In genomic region chr2:110229143-110230087, GRCm38 (mm10) we compare ENCODE assay signal across 8 mouse cellular contexts.
DNase-seq lines count a peak whose midpoint lies in the region; ATAC-seq and TF ChIP-seq lines count a peak whose summit lies in the region.

No protein-coding gene starts in this region.

- peak overlapping the region; percentile 22; the same call in 1 of the 2 replicates for H3K4me2 ChIP-seq in midbrain, embryonic 15.5 days

- no peak for TF ChIP-seq POLR2A in thymus, adult 2 months (IDR thresholded peaks at IDR 0.05; ENCODE audit: control insufficient read depth, extremely low read depth, insufficient read depth, low read length, poor library complexity)
- no peak for TF ChIP-seq POLR2A in kidney, adult 2 months (IDR thresholded peaks at IDR 0.05; ENCODE audit: low read depth, low read length)

- no peaks in the 10 kb centered on the region for H3K36me3 ChIP-seq in thymus, adult 2 months (ENCODE audit: control insufficient read depth, insufficient read depth, low read length)
- H3K36me3 ChIP-seq in kidney, adult 2 months (ENCODE audit: control insufficient read depth, insufficient read depth, low read length): no peaks in the 10 kb centered on the region
- no peaks in the 10 kb centered on the region for H3K36me3 ChIP-seq in limb, embryonic 10.5 days
- no peaks in the 10 kb centered on the region for H3K36me3 ChIP-seq in midbrain, embryonic 15.5 days (replicated peaks)

- no peaks in the 10 kb centered on the region for H3K9me3 ChIP-seq in limb, embryonic 10.5 days (replicated peaks)
- H3K9me3 ChIP-seq in midbrain, embryonic 15.5 days: no peaks in the 10 kb centered on the region

- peak; percentile 97 for ATAC-seq in midbrain, embryonic 15.5 days (replicated peaks)

- DNase-seq in thymus, postnatal 4 days: peak; percentile 10
- no peak for DNase-seq in thymus, adult 2 months
- DNase-seq in embryo, embryonic 11 days: peak; percentile 90
- DNase-seq in heart, adult 8-10 months (ENCODE audit: low spot score): peak; percentile 65
- DNase-seq in kidney, adult 2 months: peak; percentile 87
- peak; percentile 49 for DNase-seq in limb, embryonic 10.5 days (ENCODE audit: low spot score)
- DNase-seq in spleen, adult 12 weeks (ENCODE audit: low spot score): no peak

- no peaks in the 10 kb centered on the region for H3K27me3 ChIP-seq in thymus, adult 2 months (ENCODE audit: control insufficient read depth, insufficient read depth, low read length)
- no peaks in the 10 kb centered on the region for H3K27me3 ChIP-seq in kidney, adult 2 months (replicated peaks; ENCODE audit: control insufficient read depth, insufficient read depth, low read length)
- no peaks in the 10 kb centered on the region for H3K27me3 ChIP-seq in limb, embryonic 10.5 days (ENCODE audit: low read depth, poor library complexity, severe bottlenecking)
- H3K27me3 ChIP-seq in midbrain, embryonic 15.5 days (replicated peaks): no peaks in the 10 kb centered on the region

- H3K4me1 ChIP-seq in thymus, adult 2 months (replicated peaks; ENCODE audit: control insufficient read depth, insufficient read depth, low read length): no peaks in the 10 kb centered on the region
- peaks cover 33% of the 10 kb centered on the region for H3K4me1 ChIP-seq in kidney, adult 2 months (ENCODE audit: control insufficient read depth, insufficient read depth, low read length)
- H3K4me1 ChIP-seq in limb, embryonic 10.5 days: peaks cover 18% of the 10 kb centered on the region
- H3K4me1 ChIP-seq in midbrain, embryonic 15.5 days: no peaks in the 10 kb centered on the region

- TF ChIP-seq CTCF in thymus, adult 2 months (IDR thresholded peaks at IDR 0.05; ENCODE audit: borderline replicate concordance, control insufficient read depth, extremely low read depth, insufficient read depth, low read length, poor library complexity): no peak
- peak; percentile 51 for TF ChIP-seq CTCF in kidney, adult 2 months (conservative IDR thresholded peaks at IDR 0.05; ENCODE audit: insufficient read depth, insufficient read length, low read depth, low read length)

- H3K4me3 ChIP-seq in thymus, adult 2 months (ENCODE audit: control insufficient read depth, insufficient read depth, low read length): no peak overlapping the region
- no peak overlapping the region for H3K4me3 ChIP-seq in kidney, adult 2 months (ENCODE audit: insufficient read depth, low read depth, low read length)
- no peak overlapping the region for H3K4me3 ChIP-seq in limb, embryonic 10.5 days
- no peak overlapping the region for H3K4me3 ChIP-seq in midbrain, embryonic 15.5 days

- no peak overlapping the region for H3K27ac ChIP-seq in thymus, adult 2 months (ENCODE audit: control insufficient read depth, insufficient read depth, low read length)
- H3K27ac ChIP-seq in kidney, adult 2 months (ENCODE audit: insufficient read depth, low read depth, low read length): peak overlapping the region; percentile 78
- H3K27ac ChIP-seq in limb, embryonic 10.5 days: peak overlapping the region; percentile 81
- H3K27ac ChIP-seq in midbrain, embryonic 15.5 days: no peak overlapping the region

- 28% methylated on average over 15 of the region's 15 CpGs for WGBS in thymus, adult 2 months
- 17% methylated on average over 15 of the region's 15 CpGs for WGBS in kidney, adult 2 months
- WGBS in limb, embryonic 10.5 days: 41% methylated on average over 15 of the region's 15 CpGs
- 38% methylated on average over 15 of the region's 15 CpGs for WGBS in midbrain, embryonic 15.5 days

- no peak overlapping the region for H3K9ac ChIP-seq in midbrain, embryonic 15.5 days

Comparison
In these comparisons a context has a peak if more than half of its experiments do, and no peak if none do; other contexts are left out.
1. DNase-seq: peak in thymus, postnatal 4 days (single experiment), embryo, embryonic 11 days (single experiment), heart, adult 8-10 months (single experiment), kidney, adult 2 months (single experiment) and limb, embryonic 10.5 days (single experiment); none in thymus, adult 2 months (single experiment) and spleen, adult 12 weeks (single experiment).
2. H3K27ac ChIP-seq: peak in kidney, adult 2 months (single experiment) and limb, embryonic 10.5 days (single experiment); none in thymus, adult 2 months (single experiment) and midbrain, embryonic 15.5 days (single experiment).